Mouse (Mus musculus) stomach, embryonic 15.5 days (tissue): ENCODE results near the gene Prdx3. TPM values are rescaled to one million over a fixed set of nuclear protein-coding genes. Genes with fewer than 3 reads are reported as not detected.

ENCODE experiments used
- ATAC-seq: fragments of 200-750 bp; cut with Nextera tagmentation; 2 replicates; pipeline ENCODE4 v1.8.0; 2017; ENCODE audit warnings: low read depth, moderate number of reproducible peaks, moderate TSS enrichment; ENCODE audit not compliant: insufficient read depth, low FRiP score
- H3K27ac ChIP-seq: fragments of 300-500 bp; sonication (generic); 2 replicates; pipeline ENCODE4 v1.5.1; 2015; ENCODE audit warnings: mild to moderate bottlenecking, inconsistent platforms
- H3K27me3 ChIP-seq: fragments of 300-500 bp; sonication (generic); replicated peaks from 2 replicates; pipeline ENCODE4 v1.6.1; 2015; ENCODE audit warnings: inconsistent platforms
- H3K36me3 ChIP-seq: fragments of 300-500 bp; sonication (generic); 2 replicates; pipeline ENCODE4 v1.6.1; 2015; ENCODE audit warnings: inconsistent platforms
- H3K4me1 ChIP-seq: fragments of 300-500 bp; sonication (generic); 2 replicates; pipeline ENCODE4 v1.6.1; 2015; ENCODE audit warnings: inconsistent platforms
- H3K4me2 ChIP-seq: fragments of 300-500 bp; sonication (generic); 2 replicates; pipeline ENCODE4 v1.6.1; 2015; ENCODE audit warnings: mild to moderate bottlenecking, inconsistent platforms
- H3K4me3 ChIP-seq: fragments of 300-500 bp; sonication (generic); replicated peaks from 2 replicates; pipeline ENCODE4 v1.5.1; 2015; ENCODE audit warnings: inconsistent platforms
- H3K9ac ChIP-seq: fragments of 300-500 bp; sonication (generic); 2 replicates; pipeline ENCODE4 v1.6.1; 2015; ENCODE audit warnings: inconsistent platforms
- H3K9me3 ChIP-seq: fragments of 300-500 bp; sonication (generic); 2 replicates; pipeline ENCODE4 v1.6.1; 2016; ENCODE audit warnings: inconsistent platforms
- WGBS: fragments of 180-500 bp; shearing (Covaris S2); methylation state at CpG from one replicate; pipeline ENCODE4 v1.1.7; 2015; 5-methylcytosine and 5-hydroxymethylcytosine counted together
- polyA plus RNA-seq: library from polyadenylated mRNA; unstranded; fragments of >200 nt; fragmentation: Nextera tagmentation; extraction: Ambion mirVana; gene quantifications from 2 replicates; pipeline ENCODE4 v1.2.1, GENCODE M21; 2015

The Prdx3 gene
- polyA plus RNA-seq, 1 experiment from 2014 or later: 128 TPM

GRCm38 (mm10) chr19:60860868-60861700 is 13.3 kb downstream of the Prdx3 start, which contains the start of gene Sfxn4:
Gene Sfxn4 (minus strand): TSS chr19:60861479.
- H3K27me3 ChIP-seq: no peaks in the 10 kb centered on the region
- peak within 1 kb of the TSS; percentile 60 for H3K4me3 ChIP-seq
- peak within 1 kb of the TSS; percentile 63 for H3K27ac ChIP-seq
- peak; percentile 98 for ATAC-seq
- peak within 1 kb of the TSS; percentile 46 for H3K9ac ChIP-seq
- no peaks in the 10 kb centered on the region for H3K4me1 ChIP-seq
- no peaks in the 10 kb centered on the region for H3K9me3 ChIP-seq
- 3% methylated on average over 30 of the region's 30 CpGs for WGBS
- peak within 1 kb of the TSS; percentile 70 for H3K4me2 ChIP-seq
- H3K36me3 ChIP-seq: peaks cover 7% of the 10 kb centered on the region; the same call in 1 of the 2 replicates

- Histone ChIP-seq H3K27ac (no peak overlapping the region), H3K9me3 (no peaks in the 10 kb centered on the region), H3K4me1 (no peaks in the 10 kb centered on the region), H3K4me2 (no peak overlapping the region), H3K36me3 (0 out of 2 replicates have a peak, but pooled peaks cover 3% of the 10 kb centered on the region), H3K9ac (no peak overlapping the region), H3K27me3 (no peaks in the 10 kb centered on the region), H3K4me3 (no peak overlapping the region)
- no peak for ATAC-seq
These were observed 28.6 kb downstream of the Prdx3 start for GRCm38 (mm10) chr19:60845731-60846130.

DNA sequence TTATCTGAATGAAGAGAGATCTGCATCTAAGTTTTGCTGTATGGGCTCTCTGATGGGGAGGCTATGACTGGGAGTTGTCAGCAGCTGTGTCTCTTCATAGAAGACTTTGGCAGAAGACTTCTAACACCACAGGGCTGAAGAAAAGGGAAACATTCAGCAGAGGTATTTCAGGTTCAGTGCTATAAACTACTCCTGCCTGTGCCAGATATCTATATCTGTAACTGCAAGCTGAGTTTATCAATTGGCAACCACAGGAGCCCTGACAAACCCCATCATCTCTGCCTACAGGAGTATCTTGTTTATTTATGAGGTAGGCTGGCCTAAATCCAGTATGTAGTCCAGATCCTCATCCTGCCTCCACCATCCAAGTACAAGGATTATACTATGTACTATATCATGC is 31.0 kb downstream of the Prdx3 start:
- Histone ChIP-seq H3K4me2 (no peak overlapping the region), H3K4me3 (no peak overlapping the region), H3K4me1 (no peaks in the 10 kb centered on the region), H3K36me3 (0 out of 2 replicates have a peak, but pooled peaks cover 3% of the 10 kb centered on the region), H3K27ac (no peak overlapping the region), H3K9ac (no peak overlapping the region), H3K9me3 (no peaks in the 10 kb centered on the region), H3K27me3 (no peaks in the 10 kb centered on the region)
- peak; percentile 63; the same call in 1 of the 2 replicates for ATAC-seq

GRCm38 (mm10) chr19:60837747-60838146 is 36.6 kb downstream of the Prdx3 start:
- H3K9ac ChIP-seq: no peak overlapping the region
- H3K4me2 ChIP-seq: no peak overlapping the region
- no peaks in the 10 kb centered on the region for H3K9me3 ChIP-seq
- H3K27ac ChIP-seq: no peak overlapping the region
- H3K4me3 ChIP-seq: no peak overlapping the region
- no peak for ATAC-seq
- WGBS: 65% methylated on average over 1 of the region's 1 CpGs
- no peaks in the 10 kb centered on the region for H3K27me3 ChIP-seq
- peaks cover 11% of the 10 kb centered on the region; the same call in 1 of the 2 replicates for H3K36me3 ChIP-seq
- no peaks in the 10 kb centered on the region for H3K4me1 ChIP-seq

DNA sequence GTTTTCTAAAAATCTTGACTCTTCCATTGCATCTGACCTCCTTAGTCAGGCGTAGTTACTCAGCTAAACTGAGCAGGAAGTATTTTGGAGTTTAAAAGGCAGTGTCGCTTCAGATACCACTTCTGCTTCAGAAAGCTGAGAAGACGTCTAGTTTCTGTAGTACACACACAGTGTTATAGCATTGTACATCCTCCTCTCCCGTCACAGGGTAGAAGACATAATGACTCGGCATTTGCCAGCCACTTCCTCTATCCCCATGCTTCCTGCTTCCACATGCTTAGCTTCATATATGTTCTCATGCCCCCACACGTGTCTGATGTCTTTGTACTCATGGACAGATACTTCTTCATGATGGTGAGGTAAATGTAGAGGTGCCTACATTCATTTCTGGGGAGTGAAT is 55.7 kb downstream of the Prdx3 start:
- Histone ChIP-seq H3K9me3 (no peaks in the 10 kb centered on the region), H3K9ac (no peak overlapping the region), H3K4me2 (no peak overlapping the region), H3K36me3 (peaks cover 31% of the 10 kb centered on the region; the same call in 1 of the 2 replicates), H3K4me3 (no peak overlapping the region), H3K4me1 (no peaks in the 10 kb centered on the region), H3K27me3 (no peaks in the 10 kb centered on the region), H3K27ac (no peak overlapping the region)
- ATAC-seq: no peak
- 90% methylated on average over 6 of the region's 6 CpGs for WGBS

Other genes starting within 250 kb of the Prdx3 start
- 1.5 and 1.6 TPM in 2 replicates for gene Nanos1, start 118.6 kb downstream of the Prdx3 start, polyA plus RNA-seq
- 135 and 145 TPM in 2 replicates for gene Eif3a, start 83.9 kb downstream of the Prdx3 start, polyA plus RNA-seq
- 30.8 and 33.1 TPM in 2 replicates for gene Fam45a, start 63.0 kb downstream of the Prdx3 start, polyA plus RNA-seq
- gene Sfxn4, start 13.1 kb downstream of the Prdx3 start, polyA plus RNA-seq: 5.7 and 5.8 TPM in 2 replicates
- 1.9 and 2.8 TPM in 2 replicates for gene Grk5, start 15.2 kb upstream of the Prdx3 start, polyA plus RNA-seq